Mouse (Mus musculus) erythroblast, embryonic 14.5 days (primary cell): ENCODE measurements around the gene Scd3.

Source experiments
- GATA1 ChIP-seq: IDR thresholded peaks from 2 replicates; pipeline ENCODE4 v1.6.1; 2012; ENCODE audit warnings: low read length, inconsistent platforms, mixed read lengths
- TAL1 ChIP-seq: IDR thresholded peaks from 3 replicates; pipeline ENCODE4 v1.6.1; 2012; ENCODE audit warnings: low read length, inconsistent platforms, mixed read lengths

DNA sequence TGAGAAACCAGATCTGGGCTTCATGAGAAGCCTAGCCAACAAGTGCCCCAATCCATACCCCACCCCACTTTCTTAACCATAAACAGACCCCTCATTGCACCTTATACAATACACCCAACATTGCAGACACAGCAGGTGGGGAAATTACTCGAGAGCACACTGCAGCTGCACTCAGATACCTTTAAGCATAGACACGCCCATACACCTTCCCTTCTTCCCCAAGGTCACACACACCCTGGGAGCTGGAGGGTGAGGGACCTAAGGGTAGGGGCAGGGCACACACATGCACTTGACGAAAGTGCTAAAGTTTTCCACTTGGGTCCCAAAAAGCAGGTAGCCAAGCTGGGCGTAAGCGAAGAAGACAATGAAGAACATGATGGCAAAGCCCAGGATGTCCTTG, 49.3 kb upstream of the Scd3 start:
- no peak for TF ChIP-seq TAL1
- no peak for TF ChIP-seq GATA1
